Mouse (Mus musculus): Measurements from ENCODE around the gene Ndufab1. TPM values are rescaled to one million over a fixed set of nuclear protein-coding genes. Genes with fewer than 3 reads are reported as not detected.

Gene Ndufab1
- 100 to 1,000 TPM; 367 to 408 TPM for total RNA-seq (2021)
- long read RNA-seq, experiment 1, transcript Ndufab1-203 (5 exons, 1,416 nt), result major isoform, 280 of 307 reads
- long read RNA-seq, experiment 1, transcript Ndufab1-201 (5 exons, 3,479 nt), result minor isoform, 10 of 307 reads
- long read RNA-seq, experiment 1, partial matches to known transcripts, result 2 of 307 reads
- long read RNA-seq, experiment 1, other reads (novel, unspliced or antisense), result 11 of 307 reads
- long read RNA-seq, experiment 2, transcript Ndufab1-201 (5 exons, 3,479 nt), result minor isoform, 14 of 257 reads
- long read RNA-seq, experiment 2, transcript Ndufab1-203 (5 exons, 1,416 nt), result major isoform, 208 of 257 reads
- long read RNA-seq, experiment 2, partial matches to known transcripts, result 5 of 257 reads
- long read RNA-seq, experiment 2, other reads (novel, unspliced or antisense), result 25 of 257 reads

DNA sequence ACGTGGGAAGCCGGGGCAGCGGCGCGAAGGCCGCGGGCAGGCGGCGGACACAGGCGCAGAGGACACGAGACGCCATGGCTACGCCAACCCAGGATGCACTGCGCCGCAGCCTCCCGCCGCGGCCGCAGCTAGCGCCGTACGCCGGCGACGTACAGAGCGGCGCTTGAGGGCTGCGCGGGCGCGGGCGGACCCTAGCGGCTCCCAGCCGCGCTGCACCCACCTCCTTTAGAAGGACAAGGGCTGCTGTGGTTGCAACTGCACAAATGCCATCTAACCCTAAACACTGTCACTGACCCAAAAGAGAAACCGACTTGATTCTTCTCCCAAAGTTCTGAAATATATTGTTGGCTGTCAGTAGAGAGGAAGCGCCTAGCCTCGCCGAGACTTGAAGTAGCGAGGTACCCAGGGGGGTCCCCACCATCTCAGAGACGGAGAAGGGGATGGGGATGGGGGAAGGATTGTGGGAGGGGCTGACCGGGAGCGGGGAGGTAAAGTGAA lies at the start of gene Ndufab1:
TSS of gene Ndufab1 (minus strand) at position 140 of the 498 bp plus-strand sequence.
- peak; percentile 55 to 62 for DNase-seq (ENCODE audit: low spot score in 2 of 2)

GRCm38 (mm10) chr7:122140991-122141390 lies 39.3 kb upstream of the Ndufab1 start:
- no peak for DNase-seq (ENCODE audit: low spot score in 2 of 2)

DNA sequence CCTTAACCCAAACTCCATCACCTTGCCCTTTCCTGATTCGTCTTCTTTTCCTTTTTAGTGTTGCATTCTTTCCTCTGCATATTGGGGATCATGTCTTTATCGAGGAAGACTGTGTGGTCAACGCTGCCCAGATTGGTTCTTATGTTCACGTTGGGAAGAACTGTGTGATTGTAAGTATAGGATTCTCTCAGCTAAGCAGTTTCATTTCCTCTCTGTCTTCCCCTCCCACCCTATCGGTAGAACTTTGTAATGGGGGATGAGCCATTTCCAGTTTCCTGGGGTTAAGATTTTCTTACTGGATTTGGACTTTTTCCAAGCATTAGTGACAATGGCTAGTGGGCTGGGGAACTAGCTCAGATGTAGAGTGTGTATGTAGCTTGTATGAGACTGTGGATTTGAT lies 36.5 kb upstream of the Ndufab1 start:
- no peak for DNase-seq (ENCODE audit: low spot score in 2 of 2)

DNA sequence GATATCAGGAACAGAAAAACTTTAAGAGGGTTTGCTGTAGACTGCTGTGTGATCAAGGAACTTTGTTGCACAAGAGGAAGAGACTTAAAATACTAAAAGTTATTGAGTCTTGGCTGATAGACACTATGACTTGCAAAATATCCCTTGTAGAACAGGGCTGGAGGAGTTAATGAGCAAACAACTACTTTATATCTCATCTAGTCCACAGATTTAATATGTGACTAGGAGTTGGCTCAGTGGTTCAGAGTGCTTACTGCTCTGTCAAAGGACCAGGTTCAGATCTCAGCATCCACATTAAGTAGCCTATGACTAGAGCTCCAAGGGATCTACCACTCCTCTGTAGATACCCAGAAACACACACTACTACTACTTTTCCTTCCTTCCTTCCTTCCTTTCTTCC lies 35.4 kb upstream of the Ndufab1 start:
- DNase-seq (ENCODE audit: low spot score in 2 of 2), result no peak

- no peak for DNase-seq (ENCODE audit: low spot score in 2 of 2)
These were observed 33.4 kb upstream of the Ndufab1 start for GRCm38 (mm10) chr7:122135070-122135469.

GRCm38 (mm10) chr7:122133338-122133625 lies 31.6 kb upstream of the Ndufab1 start:
- DNase-seq (ENCODE audit: low spot score in 2 of 2), result no peak

DNA sequence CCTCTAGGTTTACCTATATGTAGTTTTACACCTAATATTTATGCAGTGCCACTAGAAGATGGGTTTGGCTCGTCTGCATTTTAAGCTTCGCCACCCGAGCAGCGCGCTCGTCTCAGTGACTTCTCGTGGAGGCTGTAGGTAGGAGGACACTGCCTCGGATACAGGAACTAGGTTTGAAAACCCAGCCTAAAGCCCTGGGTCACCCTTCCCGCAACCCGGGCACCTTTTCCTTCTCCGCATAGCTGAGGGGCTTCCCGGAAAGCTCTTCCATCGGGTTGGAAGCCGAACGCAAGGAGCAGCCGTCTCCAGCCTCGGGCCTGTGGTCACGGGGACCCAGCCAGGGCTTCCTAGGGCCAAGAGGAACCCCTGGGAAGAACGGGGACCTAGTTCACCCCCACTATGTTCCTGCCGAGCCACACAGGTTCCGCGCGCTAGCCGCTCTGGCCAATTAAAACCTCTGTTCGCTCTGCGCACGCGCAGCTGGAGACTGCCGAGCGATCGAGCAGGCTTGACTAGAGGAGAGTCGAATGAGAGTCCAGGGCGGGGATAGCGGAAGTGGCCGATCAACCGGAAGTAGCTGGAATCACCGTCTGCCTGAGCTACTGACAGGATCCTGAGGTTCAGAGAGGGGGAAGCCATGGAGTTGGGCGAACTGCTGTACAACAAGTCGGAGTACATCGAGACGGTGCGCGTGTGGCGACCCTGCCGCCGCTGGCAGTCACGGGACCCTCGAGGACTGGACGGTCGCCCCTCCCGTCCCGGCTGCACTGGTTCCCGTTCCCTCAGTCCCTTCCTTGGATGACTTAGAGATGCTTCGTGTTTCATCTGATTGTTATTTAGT lies 31.0 kb upstream of the Ndufab1 start, which contains the start of the genes Palb2 and Dctn5:
TSS of gene Palb2 (minus strand) at position 489 of the 841 bp plus-strand sequence.
TSS of gene Dctn5 (plus strand) at position 545 of the 841 bp plus-strand sequence.
- peak; percentile 98 to 100 for DNase-seq (ENCODE audit: low spot score in 2 of 2)

DNA sequence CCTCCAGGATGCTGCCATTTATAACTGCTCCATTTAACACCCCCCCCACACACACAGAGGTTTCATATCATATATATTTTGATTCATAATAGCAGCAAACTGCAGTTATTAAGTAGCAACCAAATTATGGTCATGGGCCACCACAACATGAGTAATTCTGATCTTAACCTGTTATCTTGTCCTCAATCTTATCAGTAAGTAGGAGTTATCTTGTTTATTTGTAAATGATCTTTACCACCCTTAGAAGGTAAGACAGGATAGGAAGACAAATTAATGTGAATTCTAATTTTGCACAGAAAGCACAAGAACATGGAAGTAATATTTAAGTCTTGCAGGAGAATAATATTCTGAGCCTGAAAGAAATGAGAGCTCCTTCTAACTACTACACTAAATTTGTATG lies 30.1 kb upstream of the Ndufab1 start:
- no peak for DNase-seq (ENCODE audit: low spot score in 2 of 2)

- no peak for DNase-seq (ENCODE audit: low spot score in 2 of 2)
These were observed 25.3 kb upstream of the Ndufab1 start for GRCm38 (mm10) chr7:122126946-122127345.

DNA sequence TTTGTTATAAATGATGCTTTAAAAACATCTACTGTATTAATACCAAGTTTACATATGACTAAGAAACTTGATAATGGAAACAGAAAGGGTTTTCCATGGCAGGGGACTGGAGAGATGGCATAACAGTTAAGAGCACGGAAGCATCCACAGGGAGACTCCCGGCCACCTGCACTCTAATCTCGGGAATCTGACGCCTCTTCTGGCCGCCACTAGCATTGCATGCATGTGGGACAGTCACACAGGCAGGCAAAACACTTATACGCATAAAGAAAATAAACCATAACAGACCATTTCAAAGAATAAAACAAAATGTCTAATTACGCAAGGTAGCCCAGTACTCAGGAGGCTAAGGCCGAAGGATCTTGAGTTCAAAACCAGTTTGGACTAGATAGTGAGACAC lies 23.9 kb upstream of the Ndufab1 start:
- no peak for DNase-seq (ENCODE audit: low spot score in 2 of 2)

DNA sequence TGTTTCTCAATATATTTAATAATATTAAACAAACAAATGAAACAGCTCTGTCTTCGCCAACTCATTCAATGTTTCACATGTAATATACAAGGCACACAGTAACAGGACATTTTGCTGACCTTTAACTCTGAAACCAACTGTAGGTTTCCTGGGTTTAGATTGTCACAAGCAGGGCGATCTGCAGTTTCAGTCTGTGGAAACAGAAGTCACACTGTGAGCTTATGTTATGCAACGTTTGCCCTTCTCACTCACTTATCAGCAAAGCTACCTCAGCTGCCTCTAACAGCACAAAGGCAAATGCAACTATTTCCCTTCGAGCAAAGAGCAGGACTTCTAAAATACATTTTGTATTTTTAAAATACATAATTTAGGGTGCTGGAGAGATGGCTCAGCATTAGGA lies 21.8 kb upstream of the Ndufab1 start:
- DNase-seq (ENCODE audit: low spot score in 2 of 2), result no peak

DNA sequence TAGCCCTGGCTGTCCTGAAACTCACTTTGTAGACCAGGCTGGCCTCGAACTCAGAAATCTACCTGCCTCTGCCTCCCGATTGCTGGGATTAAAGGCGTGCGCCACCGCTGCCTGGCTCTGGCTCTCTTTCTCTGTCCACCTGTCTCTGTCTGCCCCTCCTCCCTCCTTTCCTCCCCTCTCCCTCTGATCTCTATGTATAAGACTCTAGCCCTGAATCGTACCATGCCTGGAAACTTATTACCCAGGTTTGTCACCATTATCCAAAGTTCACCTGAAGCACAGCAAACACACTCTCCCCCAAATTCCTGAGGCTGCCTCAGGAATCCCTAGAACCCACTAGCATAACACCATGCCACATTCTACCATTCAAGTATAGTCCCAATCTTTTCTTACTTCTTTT lies 6.5 kb upstream of the Ndufab1 start:
- DNase-seq (ENCODE audit: low spot score in 2 of 2), result no peak

GRCm38 (mm10) chr7:122101014-122101746 lies 506 bp downstream of the Ndufab1 start:
- peak in 1 of 2 experiments; percentile 52 for DNase-seq (ENCODE audit: low spot score in 2 of 2)

GRCm38 (mm10) chr7:122099222-122099621 lies 2.5 kb downstream of the Ndufab1 start:
- no peak for DNase-seq (ENCODE audit: low spot score in 2 of 2)

DNA sequence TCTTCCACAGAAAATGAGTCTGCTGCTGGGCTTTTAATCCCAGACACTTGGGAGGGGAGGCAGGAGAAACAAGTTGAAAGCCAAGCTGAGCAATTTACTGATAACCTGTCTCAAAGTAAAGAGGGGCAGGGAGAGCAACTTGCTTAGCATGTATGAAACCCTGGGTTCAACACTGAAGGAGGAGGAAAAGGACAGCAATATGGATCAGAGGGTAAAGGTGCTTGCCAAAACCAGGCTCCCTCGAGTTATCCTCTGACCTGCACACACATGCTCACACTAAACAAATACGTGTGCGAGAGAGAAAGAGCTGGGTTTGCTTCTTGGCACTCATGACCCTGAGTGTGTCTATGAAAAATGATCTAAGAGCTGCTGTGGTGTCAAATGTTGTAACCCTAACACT lies 3.7 kb downstream of the Ndufab1 start:
- DNase-seq (ENCODE audit: low spot score in 2 of 2), result no peak

- no peak for DNase-seq (ENCODE audit: low spot score in 2 of 2)
These were observed 6.9 kb downstream of the Ndufab1 start for GRCm38 (mm10) chr7:122094564-122095330.

DNA sequence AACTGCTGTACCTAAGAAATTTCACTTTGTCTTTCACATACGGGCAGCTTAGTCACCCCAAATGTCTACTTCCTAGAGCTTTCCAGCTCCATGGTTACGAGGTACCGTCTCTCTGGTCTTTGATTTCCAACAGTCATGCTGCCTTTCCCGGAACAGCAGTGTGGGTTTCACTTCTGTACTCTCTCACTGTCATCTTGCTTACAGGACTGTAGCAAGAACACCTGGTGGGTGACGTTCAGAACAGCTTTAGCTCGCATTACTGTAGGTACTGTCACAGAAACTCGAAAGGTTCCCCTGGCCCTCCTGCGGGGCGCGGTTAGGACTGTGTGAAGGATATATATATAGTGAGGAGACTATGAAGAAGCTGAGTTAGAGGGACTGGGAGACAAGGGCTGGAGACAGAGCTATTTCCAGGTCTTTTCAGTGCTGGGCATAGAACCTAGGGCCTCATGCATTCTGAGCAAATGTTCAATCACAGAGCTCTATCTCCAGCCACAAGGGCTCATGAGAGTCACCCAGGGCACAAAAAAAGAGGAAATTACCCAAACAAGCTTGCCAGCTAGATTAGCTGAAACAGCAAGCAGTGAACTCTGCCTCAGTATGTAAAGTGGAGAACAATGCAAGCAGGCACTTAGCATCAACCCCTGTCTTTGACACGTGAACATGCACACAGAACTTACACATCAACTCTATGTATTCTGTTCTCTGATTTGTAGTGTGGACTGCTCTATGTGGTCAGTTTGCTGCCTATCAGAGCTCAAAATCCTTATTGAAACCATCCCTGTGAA lies 14.3 kb downstream of the Ndufab1 start:
- no peak for DNase-seq (ENCODE audit: low spot score in 2 of 2)

DNA sequence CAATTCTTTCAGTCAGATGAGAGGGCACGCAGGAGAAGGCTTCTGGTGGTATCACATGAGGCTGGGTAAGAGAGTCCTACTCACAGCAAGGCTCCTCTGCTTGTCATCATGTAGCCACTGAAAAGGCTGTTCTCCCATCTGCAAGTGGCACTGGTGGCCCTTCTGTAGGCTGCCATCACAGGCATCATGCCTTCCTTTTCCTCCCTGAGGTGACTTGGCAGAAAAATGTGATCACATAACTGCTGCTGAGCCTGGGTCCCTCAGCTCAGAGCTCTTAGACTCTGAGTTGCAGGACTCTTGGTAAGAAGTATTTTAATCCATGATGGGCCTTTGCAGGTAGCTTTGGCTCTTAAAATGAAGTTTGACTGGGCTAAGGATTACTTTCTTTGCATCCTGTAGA lies 20.6 kb downstream of the Ndufab1 start:
- DNase-seq (ENCODE audit: low spot score in 2 of 2), result no peak

- no peak for DNase-seq (ENCODE audit: low spot score in 2 of 2)
These were observed 21.7 kb downstream of the Ndufab1 start for GRCm38 (mm10) chr7:122079798-122080554.

Data from adrenal gland, postnatal 4 days (tissue).